Mouse (Mus musculus): Measurements from ENCODE around the gene Lca5l.

Gene Lca5l

DNA sequence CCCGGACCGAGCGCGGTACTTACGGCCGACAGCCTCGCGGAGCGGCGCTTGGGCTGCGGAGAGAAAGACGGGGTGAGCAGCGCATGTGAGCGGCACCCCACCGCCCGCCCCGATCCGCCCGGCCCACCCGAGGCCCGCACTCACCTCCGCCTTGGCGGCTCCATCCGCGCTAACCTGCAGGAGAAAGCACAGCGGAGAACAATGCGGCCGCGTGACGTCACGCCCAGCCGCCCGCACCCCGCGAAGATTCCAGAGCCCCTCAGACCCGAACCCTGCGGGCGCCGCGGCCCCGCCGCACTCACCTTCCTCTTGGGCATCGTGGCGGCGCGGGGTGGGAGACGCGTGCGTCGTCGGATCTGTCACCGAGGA, 64.8 kb downstream of the Lca5l start:
- ATAC-seq (ENCODE audit: insufficient number of reproducible peaks, low FRiP score, low TSS enrichment) = peak; percentile 33; the same call in 1 of the 2 replicates

DNA sequence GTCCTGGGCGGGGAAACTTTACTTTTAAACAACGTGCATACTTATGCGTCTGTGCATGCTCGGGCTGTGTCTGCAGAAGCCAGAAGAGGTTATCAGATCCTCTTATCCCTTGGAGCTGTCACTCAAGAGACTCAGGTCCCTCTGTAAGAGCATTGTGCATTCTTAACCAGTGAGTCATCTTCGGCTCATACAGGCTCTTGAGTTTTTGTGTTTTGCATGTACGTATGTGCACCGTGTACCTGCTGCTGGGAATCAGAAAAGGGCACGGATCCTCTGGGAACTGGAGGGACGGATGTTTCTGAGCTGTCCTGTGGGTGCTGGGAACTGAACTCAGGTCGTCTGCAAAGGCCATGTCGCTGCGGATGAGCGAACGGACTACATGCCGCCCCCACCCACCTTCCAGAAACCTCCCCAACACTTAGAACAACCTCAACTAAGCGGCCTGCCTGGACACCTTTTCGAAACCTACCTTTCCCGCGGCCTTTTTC, 65.3 kb downstream of the Lca5l start:
- ATAC-seq (ENCODE audit: insufficient number of reproducible peaks, low FRiP score, low TSS enrichment) = no peak

DNA sequence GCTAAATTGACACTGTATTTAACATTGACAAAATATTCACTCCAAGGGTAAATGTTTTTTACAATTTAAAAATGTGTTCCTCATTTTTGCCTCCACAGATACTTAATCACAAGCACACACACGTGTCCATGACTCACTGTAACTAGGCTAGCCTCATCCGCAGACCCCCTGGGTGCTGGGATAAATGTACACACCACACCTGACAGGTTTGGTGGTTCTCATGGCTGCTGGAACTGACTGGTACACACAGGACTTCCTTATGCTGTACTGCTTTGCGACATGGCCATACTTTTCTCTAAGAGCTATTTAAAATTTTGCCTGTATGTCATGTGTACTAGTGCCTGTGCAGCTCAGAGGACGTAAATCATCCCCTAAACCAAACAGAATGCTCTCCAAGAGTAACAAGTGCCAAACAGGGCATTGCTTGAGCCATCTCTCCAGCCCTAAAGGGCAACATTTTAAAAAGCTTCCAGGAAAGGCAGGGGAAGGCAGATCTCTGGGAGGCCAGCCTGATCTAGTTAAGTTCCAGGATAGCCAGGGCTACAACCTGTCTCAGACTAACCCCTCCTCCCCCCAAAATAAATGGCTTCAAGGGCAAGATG, 71.9 kb downstream of the Lca5l start:
- no peak for ATAC-seq (ENCODE audit: insufficient number of reproducible peaks, low FRiP score, low TSS enrichment)

DNA sequence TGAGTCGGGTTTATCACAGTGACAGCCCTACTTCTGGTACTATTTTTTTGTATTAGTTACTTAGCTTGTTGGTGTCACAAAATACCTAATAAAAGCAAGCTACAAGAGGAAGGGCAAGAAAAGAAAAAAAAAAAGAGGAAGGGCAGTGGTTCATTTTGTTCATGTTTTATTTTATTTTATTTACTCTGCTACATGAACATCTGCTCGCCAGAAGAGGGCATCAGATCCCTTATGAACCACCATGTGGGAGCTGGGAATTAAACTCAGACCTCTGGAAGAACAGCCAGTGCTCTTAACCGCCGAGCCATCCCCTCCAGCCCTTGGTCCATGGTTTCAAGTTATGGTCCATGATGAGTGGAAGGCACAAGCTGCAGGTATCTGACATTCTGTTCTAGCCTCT, 77.3 kb downstream of the Lca5l start:
- no peak for ATAC-seq (ENCODE audit: insufficient number of reproducible peaks, low FRiP score, low TSS enrichment)

DNA sequence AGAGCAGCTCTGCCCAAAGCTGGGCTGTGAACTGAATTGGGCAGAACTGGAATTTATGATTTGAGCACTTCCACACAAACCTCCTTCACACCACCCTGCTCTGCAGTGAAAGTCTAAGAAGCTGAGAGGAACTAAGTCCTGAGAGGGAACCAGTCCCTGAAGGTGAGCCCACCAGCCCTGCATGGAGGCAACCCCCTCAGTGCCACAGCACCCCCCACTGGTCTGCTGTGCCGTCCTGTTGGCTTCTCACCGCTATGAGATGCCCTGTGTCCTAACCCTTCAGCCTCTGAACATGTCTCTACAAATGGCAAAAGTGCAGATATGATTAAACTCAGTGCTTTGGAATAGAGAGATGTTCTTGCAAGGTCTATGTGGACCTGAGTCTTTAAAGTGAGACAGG, 79.3 kb downstream of the Lca5l start:
- ATAC-seq (ENCODE audit: insufficient number of reproducible peaks, low FRiP score, low TSS enrichment) = no peak

DNA sequence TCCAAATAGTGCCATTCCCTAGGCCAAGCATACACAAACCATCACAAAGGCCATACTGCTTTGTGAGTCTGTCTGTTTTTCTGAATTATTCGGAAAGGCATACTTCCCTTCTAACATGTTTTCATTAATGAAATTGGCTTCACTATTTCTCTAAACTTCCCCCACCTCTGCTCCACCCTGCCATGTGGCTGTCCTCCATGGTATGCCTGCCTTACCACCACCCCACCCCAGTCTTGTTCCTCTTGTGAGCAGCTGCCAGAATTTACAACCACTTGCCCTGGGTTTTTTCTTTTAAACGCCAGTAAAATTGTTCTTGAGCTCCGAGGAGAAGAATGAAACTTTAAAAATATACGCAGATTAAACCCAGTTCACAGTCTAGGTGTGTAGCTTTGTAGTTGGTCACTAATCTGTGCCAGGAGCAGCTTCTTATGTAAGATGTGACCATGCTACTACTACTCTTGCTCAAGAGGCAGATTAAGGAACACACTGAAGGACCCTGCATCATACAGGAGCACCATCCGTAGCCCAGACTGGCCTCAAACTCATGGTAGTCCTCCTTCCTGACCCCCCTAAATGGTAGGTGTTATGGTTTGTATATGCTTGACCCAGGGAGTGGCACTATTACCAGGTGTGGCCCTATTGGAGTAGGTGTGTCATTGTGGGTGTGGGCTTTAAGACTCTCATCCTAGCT, 81.3 kb downstream of the Lca5l start:
- ATAC-seq (ENCODE audit: insufficient number of reproducible peaks, low FRiP score, low TSS enrichment) = no peak

DNA sequence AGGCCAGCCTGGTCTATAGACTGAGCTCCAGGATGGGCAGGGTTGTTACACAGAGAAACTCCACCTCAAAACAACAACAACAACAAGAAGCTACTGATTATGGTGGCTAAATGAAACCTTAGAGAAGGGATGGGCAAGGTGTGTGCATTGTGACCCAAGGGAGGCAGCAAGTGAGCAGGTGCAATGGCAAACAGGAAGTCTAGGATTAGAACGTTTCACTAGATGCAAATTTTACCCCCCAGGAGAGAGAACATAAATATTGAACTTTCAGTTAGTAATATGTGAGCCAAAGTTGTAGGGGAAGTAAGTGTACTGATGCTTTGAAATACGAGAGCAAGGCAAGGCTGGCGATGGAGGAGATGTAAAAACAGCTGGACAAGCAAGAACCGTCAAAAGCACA, 82.4 kb downstream of the Lca5l start:
- no peak for ATAC-seq (ENCODE audit: insufficient number of reproducible peaks, low FRiP score, low TSS enrichment)

Measured in cerebellum, adult (tissue).